Mouse (Mus musculus): ENCODE data around the gene Sms.

Sms gene

GRCm38 (mm10) chrX:157491944-157492726, at the start of gene Sms:
Gene Sms, minus strand, starts transcription at chrX:157492287.
- peak; percentile 81 for DNase-seq (ENCODE audit: low read depth)

GRCm38 (mm10) chrX:157506400-157506799, 14.3 kb upstream of the Sms start:
- DNase-seq (ENCODE audit: low read depth), result no peak

- no peak for DNase-seq (ENCODE audit: low read depth)
Observed at GRCm38 (mm10) chrX:157504506-157504905, 12.4 kb upstream of the Sms start.

GRCm38 (mm10) chrX:157501871-157502270, 9.8 kb upstream of the Sms start:
- no peak for DNase-seq (ENCODE audit: low read depth)

GRCm38 (mm10) chrX:157500004-157500403, 7.9 kb upstream of the Sms start:
- DNase-seq (ENCODE audit: low read depth), result no peak

GRCm38 (mm10) chrX:157493159-157493558, 1.1 kb upstream of the Sms start:
- no peak for DNase-seq (ENCODE audit: low read depth)

GRCm38 (mm10) chrX:157491145-157491935, 747 bp downstream of the Sms start:
- no peak for DNase-seq (ENCODE audit: low read depth)

- DNase-seq (ENCODE audit: low read depth), result peak; percentile 28
Observed at GRCm38 (mm10) chrX:157490769-157491144, 1.3 kb downstream of the Sms start.

- peak; percentile 26 for DNase-seq (ENCODE audit: low read depth)
Observed at GRCm38 (mm10) chrX:157489871-157490721, 2.0 kb downstream of the Sms start.

GRCm38 (mm10) chrX:157488831-157489230, 3.3 kb downstream of the Sms start:
- DNase-seq (ENCODE audit: low read depth), result no peak

GRCm38 (mm10) chrX:157486765-157487164, 5.3 kb downstream of the Sms start:
- DNase-seq (ENCODE audit: low read depth), result peak; percentile 26

GRCm38 (mm10) chrX:157482842-157483241, 9.2 kb downstream of the Sms start:
- DNase-seq (ENCODE audit: low read depth), result peak; percentile 29

- DNase-seq (ENCODE audit: low read depth), result no peak
Observed at GRCm38 (mm10) chrX:157481860-157482259, 10.2 kb downstream of the Sms start.

- DNase-seq (ENCODE audit: low read depth), result peak; percentile 12
Observed at GRCm38 (mm10) chrX:157477328-157477727, 14.8 kb downstream of the Sms start.

GRCm38 (mm10) chrX:157476153-157476810, 15.8 kb downstream of the Sms start:
- DNase-seq (ENCODE audit: low read depth), result peak; percentile 66

GRCm38 (mm10) chrX:157471711-157472660, 20.1 kb downstream of the Sms start:
- no peak for DNase-seq (ENCODE audit: low read depth)

- no peak for DNase-seq (ENCODE audit: low read depth)
Observed at GRCm38 (mm10) chrX:157468795-157469194, 23.3 kb downstream of the Sms start.

GRCm38 (mm10) chrX:157468055-157468454, 24.0 kb downstream of the Sms start:
- DNase-seq (ENCODE audit: low read depth), result no peak

- no peak for DNase-seq (ENCODE audit: low read depth)
Observed at GRCm38 (mm10) chrX:157465949-157466348, 26.1 kb downstream of the Sms start.

GRCm38 (mm10) chrX:157462716-157463115, 29.4 kb downstream of the Sms start:
- peak; percentile 37 for DNase-seq (ENCODE audit: low read depth)

GRCm38 (mm10) chrX:157454430-157454829, 37.7 kb downstream of the Sms start:
- peak; percentile 63 for DNase-seq (ENCODE audit: low read depth)
